Mouse (Mus musculus) limb, embryonic 15.5 days (tissue): ENCODE measurements around the gene Podxl2. TPM values are rescaled to one million over a fixed set of nuclear protein-coding genes. Genes with fewer than 3 reads are reported as not detected.

ENCODE experiments used
- ATAC-seq: fragments of 200-750 bp; cut with Nextera tagmentation; 2 replicates; pipeline ENCODE4 v1.8.0; 2017; ENCODE audit warnings: low read depth, moderate TSS enrichment; ENCODE audit not compliant: insufficient number of reproducible peaks, low FRiP score, low TSS enrichment
- H3K27ac ChIP-seq: fragments of 300-500 bp; sonication (generic); 2 replicates; pipeline ENCODE4 v1.5.1; 2015; ENCODE audit warnings: moderate library complexity, mild to moderate bottlenecking, inconsistent platforms
- H3K27me3 ChIP-seq: fragments of 300-500 bp; sonication (generic); 2 replicates; pipeline ENCODE4 v1.6.1; 2015; ENCODE audit warnings: inconsistent platforms
- H3K36me3 ChIP-seq: fragments of 300-500 bp; sonication (generic); 2 replicates; pipeline ENCODE4 v1.6.1; 2015; ENCODE audit warnings: inconsistent platforms
- H3K4me1 ChIP-seq: fragments of 300-500 bp; sonication (generic); 2 replicates; pipeline ENCODE4 v1.6.1; 2015; ENCODE audit warnings: inconsistent platforms
- H3K4me2 ChIP-seq: fragments of 300-500 bp; sonication (generic); 2 replicates; pipeline ENCODE4 v1.6.1; 2015; ENCODE audit warnings: mild to moderate bottlenecking, inconsistent platforms
- H3K4me3 ChIP-seq: fragments of 300-500 bp; sonication (generic); 2 replicates; pipeline ENCODE4 v1.5.1; 2015; ENCODE audit warnings: mild to moderate bottlenecking, inconsistent platforms
- H3K9ac ChIP-seq: fragments of 300-500 bp; sonication (generic); 2 replicates; pipeline ENCODE4 v1.6.1; 2015; ENCODE audit warnings: inconsistent platforms
- H3K9me3 ChIP-seq: fragments of 300-500 bp; sonication (generic); 2 replicates; pipeline ENCODE4 v1.6.1; 2016; ENCODE audit warnings: inconsistent platforms
- WGBS: fragments of 180-500 bp; shearing (Covaris S2); methylation state at CpG from one replicate; pipeline ENCODE4 v1.1.7; 2015; 5-methylcytosine and 5-hydroxymethylcytosine counted together
- polyA plus RNA-seq: library from polyadenylated mRNA; unstranded; fragments of >200 nt; fragmentation: Nextera tagmentation; extraction: Ambion mirVana; gene quantifications from 2 replicates; pipeline ENCODE4 v1.2.1, GENCODE M21; 2015

Gene Podxl2
- polyA plus RNA-seq, 1 experiment from 2014 or later, result 85.6 TPM

DNA sequence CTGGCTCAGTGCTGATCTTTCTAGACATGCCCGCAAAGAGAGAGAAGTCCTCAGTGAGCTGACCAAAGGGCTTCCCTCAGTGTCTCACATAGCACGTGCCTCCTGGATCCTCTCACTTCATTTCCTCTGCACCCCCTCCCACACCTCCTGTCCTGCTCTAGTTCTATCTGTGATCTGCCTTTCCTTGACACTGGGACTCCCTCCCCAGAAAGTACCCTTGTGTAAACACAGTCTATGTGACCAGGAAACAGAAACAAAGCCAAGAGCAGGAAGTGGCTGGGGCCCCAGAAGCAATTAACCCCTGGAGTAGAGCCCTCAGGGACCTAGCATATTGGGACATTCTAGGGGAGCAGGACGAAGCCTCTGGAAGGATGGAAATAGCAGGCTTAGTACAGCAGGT is 54.0 kb downstream of the Podxl2 start:
- WGBS, result 30% methylated on average over 3 of the region's 3 CpGs

GRCm38 (mm10) chr6:88816913-88817312 is 57.9 kb downstream of the Podxl2 start:
- Histone ChIP-seq H3K4me2 (no peak overlapping the region), H3K36me3 (no peaks in the 10 kb centered on the region), H3K4me3 (no peak overlapping the region), H3K4me1 (peaks cover 7% of the 10 kb centered on the region), H3K9ac (no peak overlapping the region), H3K27me3 (no peaks in the 10 kb centered on the region), H3K27ac (no peak overlapping the region), H3K9me3 (no peaks in the 10 kb centered on the region)
- 77% methylated on average over 3 of the region's 3 CpGs for WGBS
- no peak for ATAC-seq

More for the DNA sequence above, 54.0 kb downstream of the Podxl2 start:
- no peak overlapping the region for H3K9ac ChIP-seq
- H3K36me3 ChIP-seq, result no peaks in the 10 kb centered on the region
- no peak for ATAC-seq
- H3K9me3 ChIP-seq, result no peaks in the 10 kb centered on the region
- no peaks in the 10 kb centered on the region for H3K27me3 ChIP-seq
- no peak overlapping the region for H3K27ac ChIP-seq
- H3K4me1 ChIP-seq, result 0 out of 2 replicates have a peak, but pooled peaks cover 6% of the 10 kb centered on the region
- no peak overlapping the region for H3K4me3 ChIP-seq
- H3K4me2 ChIP-seq, result no peak overlapping the region

- H3K27ac ChIP-seq, result no peak overlapping the region
- H3K4me1 ChIP-seq, result peaks cover 5% of the 10 kb centered on the region
- no peak overlapping the region for H3K9ac ChIP-seq
- WGBS, result 84% methylated on average over 3 of the region's 3 CpGs
- no peaks in the 10 kb centered on the region for H3K9me3 ChIP-seq
- ATAC-seq, result no peak
- no peak overlapping the region for H3K4me2 ChIP-seq
- no peak overlapping the region for H3K4me3 ChIP-seq
- H3K27me3 ChIP-seq, result no peaks in the 10 kb centered on the region
- no peaks in the 10 kb centered on the region for H3K36me3 ChIP-seq
Observed at GRCm38 (mm10) chr6:88815489-88815888, 59.4 kb downstream of the Podxl2 start.

DNA sequence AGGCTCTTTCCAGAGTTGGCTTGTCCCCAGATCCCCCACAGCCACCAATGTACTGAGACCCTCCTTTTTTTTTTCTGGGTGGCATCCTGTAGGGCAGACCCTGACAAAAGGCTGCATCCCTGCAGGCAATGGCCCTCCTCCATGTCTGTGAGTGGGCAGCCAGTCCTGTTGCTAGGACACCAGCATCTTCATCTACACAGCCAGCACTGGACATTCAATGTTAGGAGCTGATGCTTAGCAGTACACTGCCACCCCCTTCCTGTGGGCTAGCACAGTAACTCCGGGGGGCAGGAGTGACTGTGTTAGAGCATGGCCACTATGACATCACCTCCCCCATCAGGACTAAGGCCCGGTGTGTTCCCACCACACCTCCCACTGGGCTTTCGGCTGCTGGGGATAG is 59.8 kb downstream of the Podxl2 start:
- Histone ChIP-seq H3K4me2 (no peak overlapping the region), H3K4me3 (no peak overlapping the region), H3K9me3 (no peaks in the 10 kb centered on the region), H3K27me3 (no peaks in the 10 kb centered on the region), H3K9ac (no peak overlapping the region), H3K27ac (no peak overlapping the region), H3K36me3 (no peaks in the 10 kb centered on the region), H3K4me1 (peaks cover 5% of the 10 kb centered on the region)
- no peak for ATAC-seq
- WGBS, result 84% methylated on average over 3 of the region's 3 CpGs

DNA sequence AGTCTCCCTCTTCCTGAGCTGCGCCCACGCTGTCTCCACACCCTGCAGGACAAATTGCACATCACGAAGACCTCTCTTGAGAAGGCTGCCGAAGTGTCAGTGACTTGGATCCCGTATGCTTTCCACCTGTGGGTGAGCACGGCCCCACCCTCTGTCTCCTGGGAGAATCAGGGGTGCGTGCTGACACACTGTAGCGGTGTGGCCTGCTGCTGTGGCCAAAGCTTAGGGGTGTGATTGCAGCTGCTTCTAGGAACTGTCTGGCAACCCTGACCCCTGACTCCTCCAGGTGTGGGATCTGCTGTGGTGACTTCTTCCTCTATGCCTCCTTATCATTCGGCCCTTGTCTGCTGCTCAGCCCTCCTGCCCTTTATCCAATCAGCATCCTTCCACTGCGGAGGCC is 61.0 kb downstream of the Podxl2 start:
- Histone ChIP-seq H3K4me1 (peaks cover 5% of the 10 kb centered on the region), H3K4me3 (no peak overlapping the region), H3K9ac (no peak overlapping the region), H3K36me3 (no peaks in the 10 kb centered on the region), H3K27ac (no peak overlapping the region), H3K9me3 (no peaks in the 10 kb centered on the region), H3K27me3 (no peaks in the 10 kb centered on the region), H3K4me2 (no peak overlapping the region)
- no peak for ATAC-seq
- WGBS, result 83% methylated on average over 10 of the region's 10 CpGs

DNA sequence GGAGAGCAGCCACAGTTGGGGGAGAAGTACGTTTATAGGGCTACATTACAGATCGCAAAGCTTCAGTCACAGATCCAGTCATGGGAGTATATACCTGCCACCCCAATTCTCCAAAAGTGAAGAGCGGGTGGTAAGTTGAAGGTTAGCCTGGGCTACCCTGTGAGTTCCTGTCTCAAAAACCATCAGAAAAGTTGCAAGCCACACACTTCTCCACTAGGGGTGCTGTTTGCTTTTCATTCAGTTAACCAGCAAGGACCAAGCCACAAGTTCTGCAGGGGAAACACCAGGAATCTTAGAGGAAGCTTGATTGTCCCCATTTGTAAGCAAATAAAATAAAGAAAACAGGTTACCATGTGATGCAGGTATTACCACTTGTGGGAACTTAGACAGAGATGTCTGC is 62.0 kb downstream of the Podxl2 start:
- WGBS, result 53% methylated on average over 3 of the region's 3 CpGs
- H3K4me3 ChIP-seq, result no peak overlapping the region
- H3K36me3 ChIP-seq, result no peaks in the 10 kb centered on the region
- peaks cover 5% of the 10 kb centered on the region for H3K4me1 ChIP-seq
- ATAC-seq, result no peak
- H3K9ac ChIP-seq, result no peak overlapping the region
- H3K27me3 ChIP-seq, result no peaks in the 10 kb centered on the region
- no peak overlapping the region for H3K4me2 ChIP-seq
- no peak overlapping the region for H3K27ac ChIP-seq
- H3K9me3 ChIP-seq, result no peaks in the 10 kb centered on the region

DNA sequence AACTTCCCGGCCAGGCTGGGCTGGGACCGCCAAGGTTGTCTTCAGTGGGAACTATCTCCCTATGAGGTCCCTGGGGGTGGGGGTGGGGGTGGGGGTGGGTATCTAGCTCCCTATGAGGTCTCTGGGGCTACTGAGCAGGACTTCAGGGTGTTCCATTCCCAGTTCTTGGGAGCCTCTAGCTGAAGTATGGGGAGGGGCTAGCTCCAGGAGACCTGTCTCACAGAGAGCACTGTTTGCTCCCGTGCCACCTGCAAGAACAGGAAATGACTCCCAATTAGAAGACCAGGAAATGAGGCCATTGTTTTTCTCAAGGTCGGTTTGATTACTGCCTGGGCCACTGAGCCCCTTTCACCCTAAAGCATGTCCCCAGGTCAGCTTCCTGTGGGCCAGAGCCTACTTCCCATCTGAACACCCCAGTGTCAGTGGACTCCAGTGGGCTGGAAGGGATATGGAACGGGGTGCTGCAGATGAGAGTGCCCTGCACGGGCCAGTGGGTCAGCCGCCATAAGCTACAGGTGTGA is 62.9 kb downstream of the Podxl2 start:
- H3K4me3 ChIP-seq, result no peak overlapping the region
- no peak overlapping the region for H3K9ac ChIP-seq
- no peaks in the 10 kb centered on the region for H3K9me3 ChIP-seq
- no peak overlapping the region for H3K4me2 ChIP-seq
- no peak for ATAC-seq
- H3K27ac ChIP-seq, result no peak overlapping the region
- peaks cover 5% of the 10 kb centered on the region for H3K4me1 ChIP-seq
- WGBS, result 40% methylated on average over 7 of the region's 7 CpGs
- H3K27me3 ChIP-seq, result no peaks in the 10 kb centered on the region
- no peaks in the 10 kb centered on the region for H3K36me3 ChIP-seq

DNA sequence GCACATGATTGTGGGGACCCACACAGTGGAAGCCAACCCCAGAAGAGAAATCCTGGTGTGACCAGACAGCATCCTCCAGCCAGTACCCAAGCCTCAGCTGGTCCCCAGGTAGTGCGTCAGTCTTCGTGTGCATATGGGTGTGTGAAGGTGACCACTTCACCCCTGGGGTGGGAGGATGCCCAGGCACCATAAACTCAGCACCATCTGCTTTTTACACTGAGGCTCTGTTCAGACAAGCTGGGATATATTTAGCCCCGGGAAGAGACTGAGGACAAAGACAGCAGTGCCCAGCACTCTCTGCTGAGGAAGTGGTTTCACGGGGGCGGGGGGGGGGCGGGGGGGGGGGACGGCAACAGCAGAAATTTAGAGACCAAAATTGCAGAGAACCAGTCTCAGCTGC is 63.4 kb downstream of the Podxl2 start:
- H3K4me1 ChIP-seq, result peaks cover 5% of the 10 kb centered on the region
- no peak overlapping the region for H3K27ac ChIP-seq
- WGBS, result 27% methylated on average over 7 of the region's 7 CpGs
- no peak for ATAC-seq
- no peak overlapping the region for H3K4me3 ChIP-seq
- no peaks in the 10 kb centered on the region for H3K9me3 ChIP-seq
- H3K27me3 ChIP-seq, result no peaks in the 10 kb centered on the region
- H3K9ac ChIP-seq, result no peak overlapping the region
- no peaks in the 10 kb centered on the region for H3K36me3 ChIP-seq
- H3K4me2 ChIP-seq, result no peak overlapping the region

DNA sequence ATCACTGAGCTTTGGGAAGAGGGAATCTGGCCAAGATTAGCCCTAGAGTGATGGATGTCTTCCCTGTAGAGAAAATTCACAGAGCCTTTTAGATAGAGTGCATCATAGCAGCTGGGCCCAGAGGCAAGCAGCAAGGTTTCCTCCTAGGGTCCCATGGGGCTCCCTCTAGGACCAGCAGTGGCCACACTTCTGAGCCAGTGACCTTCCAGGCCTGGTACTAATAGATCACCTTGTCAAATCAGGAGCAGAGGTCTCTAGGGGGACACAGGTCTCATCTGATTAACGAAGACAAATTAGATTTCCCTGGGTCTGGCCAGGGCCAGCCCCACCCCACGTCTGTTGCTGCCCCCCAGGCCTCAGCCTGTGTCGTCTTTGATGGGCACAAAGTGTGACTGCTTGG is 64.6 kb downstream of the Podxl2 start:
- H3K4me1 ChIP-seq, result peaks cover 5% of the 10 kb centered on the region
- no peaks in the 10 kb centered on the region for H3K27me3 ChIP-seq
- H3K9me3 ChIP-seq, result no peaks in the 10 kb centered on the region
- no peak overlapping the region for H3K4me3 ChIP-seq
- H3K9ac ChIP-seq, result no peak overlapping the region
- WGBS, result 43% methylated on average over 3 of the region's 3 CpGs
- ATAC-seq, result no peak
- H3K4me2 ChIP-seq, result no peak overlapping the region
- H3K36me3 ChIP-seq, result no peaks in the 10 kb centered on the region
- H3K27ac ChIP-seq, result no peak overlapping the region

- H3K27ac ChIP-seq, result no peak overlapping the region
Observed at GRCm38 (mm10) chr6:88809091-88810037, 65.5 kb downstream of the Podxl2 start.

GRCm38 (mm10) chr6:88804966-88805577 is 69.8 kb downstream of the Podxl2 start:
- no peak overlapping the region for H3K4me3 ChIP-seq
- ATAC-seq, result no peak
- 82% methylated on average over 17 of the region's 17 CpGs for WGBS
- no peaks in the 10 kb centered on the region for H3K27me3 ChIP-seq
- no peaks in the 10 kb centered on the region for H3K36me3 ChIP-seq
- peaks cover 5% of the 10 kb centered on the region; the same call in 1 of the 2 replicates for H3K4me1 ChIP-seq
- H3K9ac ChIP-seq, result no peak overlapping the region
- H3K27ac ChIP-seq, result no peak overlapping the region
- H3K4me2 ChIP-seq, result no peak overlapping the region
- H3K9me3 ChIP-seq, result no peaks in the 10 kb centered on the region

More at GRCm38 (mm10) chr6:88809091-88810037, 65.5 kb downstream of the Podxl2 start:
- peaks cover 5% of the 10 kb centered on the region for H3K4me1 ChIP-seq
- H3K36me3 ChIP-seq, result no peaks in the 10 kb centered on the region
- H3K4me3 ChIP-seq, result no peak overlapping the region
- H3K9me3 ChIP-seq, result no peaks in the 10 kb centered on the region
- no peak overlapping the region for H3K4me2 ChIP-seq
- no peaks in the 10 kb centered on the region for H3K27me3 ChIP-seq
- H3K9ac ChIP-seq, result no peak overlapping the region
- ATAC-seq, result no peak
- WGBS, result 60% methylated on average over 23 of the region's 23 CpGs
